Mouse (Mus musculus): ENCODE data around the gene Tigd3. TPM values are rescaled to one million over a fixed set of nuclear protein-coding genes. Genes with fewer than 3 reads are reported as not detected.

Tigd3 gene
- 13.9 and 15.5 TPM in 2 replicates for polyA plus RNA-seq (2012; rRNA removed)

GRCm38 (mm10) chr19:5894002-5894678 is at the start of gene Tigd3:
Gene Tigd3, minus strand, starts transcription at chr19:5894149.

GRCm38 (mm10) chr19:5924713-5925093 is 30.8 kb upstream of the Tigd3 start, which contains the start of gene Cdc42ep2:
Gene Cdc42ep2, minus strand, starts transcription at chr19:5924816.

GRCm38 (mm10) chr19:5913007-5913719 is 19.2 kb upstream of the Tigd3 start, which contains the start of gene Dpf2:
Gene Dpf2, minus strand, starts transcription at chr19:5913010.

GRCm38 (mm10) chr19:5877618-5878361 is 16.2 kb downstream of the Tigd3 start, which contains the start of gene Slc25a45:
Gene Slc25a45, plus strand, starts transcription at chr19:5877808.

GRCm38 (mm10) chr19:5874969-5875480 is 18.9 kb downstream of the Tigd3 start, which contains the start of gene Frmd8:
Gene Frmd8, minus strand, starts transcription at chr19:5875274.

Other genes with a start within 250 kb of the Tigd3 start
- 25.8 and 34.4 TPM in 2 replicates for gene Sipa1, start 230.4 kb downstream of the Tigd3 start, polyA plus RNA-seq (2012; rRNA removed)
- 20.8 and 24.0 TPM in 2 replicates for gene Map3k11, start 205.4 kb downstream of the Tigd3 start, polyA plus RNA-seq (2012; rRNA removed)
- 80.3 and 94.9 TPM in 2 replicates for gene Pcnx3, start 205.2 kb downstream of the Tigd3 start, polyA plus RNA-seq (2012; rRNA removed)
- 0.05 and 0.21 TPM in 2 replicates for gene Kcnk7, start 189.8 kb downstream of the Tigd3 start, polyA plus RNA-seq (2012; rRNA removed)
- 25.1 and 28.3 TPM in 2 replicates for gene Ehbp1l1, start 167.8 kb downstream of the Tigd3 start, polyA plus RNA-seq (2012; rRNA removed)
- 241 and 283 TPM in 2 replicates for gene Fam89b, start 164.5 kb downstream of the Tigd3 start, polyA plus RNA-seq (2012; rRNA removed)
- 64.1 and 102 TPM in 2 replicates for gene Ltbp3, start 153.2 kb downstream of the Tigd3 start, polyA plus RNA-seq (2012; rRNA removed)
- 121 and 140 TPM in 2 replicates for gene Scyl1, start 122.7 kb downstream of the Tigd3 start, polyA plus RNA-seq (2012; rRNA removed)
- 16.1 and 16.6 TPM in 2 replicates for gene Frmd8, start 18.9 kb downstream of the Tigd3 start, polyA plus RNA-seq (2012; rRNA removed)
- 3.5 and 4.1 TPM in 2 replicates for gene Slc25a45, start 16.3 kb downstream of the Tigd3 start, polyA plus RNA-seq (2012; rRNA removed)
- 193 and 198 TPM in 2 replicates for gene Dpf2, start 18.9 kb upstream of the Tigd3 start, polyA plus RNA-seq (2012; rRNA removed)
- 9.7 and 12.1 TPM in 2 replicates for gene Cdc42ep2, start 30.7 kb upstream of the Tigd3 start, polyA plus RNA-seq (2012; rRNA removed)
- 50.1 and 52.4 TPM in 2 replicates for gene Pola2, start 70.1 kb upstream of the Tigd3 start, polyA plus RNA-seq (2012; rRNA removed)
- gene Slc22a20, start 92.0 kb upstream of the Tigd3 start, polyA plus RNA-seq (2012; rRNA removed), result not detected in 2 replicates
- gene Capn1, start 121.7 kb upstream of the Tigd3 start, polyA plus RNA-seq (2012; rRNA removed), result 5.1 and 9.9 TPM in 2 replicates
- gene Syvn1, start 152.4 kb upstream of the Tigd3 start, polyA plus RNA-seq (2012; rRNA removed), result 28.2 and 37.9 TPM in 2 replicates
- 52.3 and 53.8 TPM in 2 replicates for gene Mrpl49, start 163.6 kb upstream of the Tigd3 start, polyA plus RNA-seq (2012; rRNA removed)
- gene Fau, start 163.7 kb upstream of the Tigd3 start, polyA plus RNA-seq (2012; rRNA removed), result 1,336 and 1,386 TPM in 2 replicates
- gene Znhit2, start 167.0 kb upstream of the Tigd3 start, polyA plus RNA-seq (2012; rRNA removed), result 31.1 and 33.9 TPM in 2 replicates
- gene Tm7sf2, start 174.2 kb upstream of the Tigd3 start, polyA plus RNA-seq (2012; rRNA removed), result 79.3 and 81.1 TPM in 2 replicates
- 101 and 102 TPM in 2 replicates for gene Vps51, start 183.1 kb upstream of the Tigd3 start, polyA plus RNA-seq (2012; rRNA removed)
- not detected in 2 replicates for gene Tmem262, start 185.9 kb upstream of the Tigd3 start, polyA plus RNA-seq (2012; rRNA removed)
- gene Gm28374, start 188.1 kb upstream of the Tigd3 start, polyA plus RNA-seq (2012; rRNA removed), result 2.3 and 2.7 TPM in 2 replicates
- 99.9 and 111 TPM in 2 replicates for gene Zfpl1, start 190.8 kb upstream of the Tigd3 start, polyA plus RNA-seq (2012; rRNA removed)
- 13.7 and 19.6 TPM in 2 replicates for gene Cdca5, start 190.8 kb upstream of the Tigd3 start, polyA plus RNA-seq (2012; rRNA removed)
- 0.29 and 0.48 TPM in 2 replicates for gene AC131692.1, start 200.3 kb upstream of the Tigd3 start, polyA plus RNA-seq (2012; rRNA removed)
- gene Naaladl1, start 211.6 kb upstream of the Tigd3 start, polyA plus RNA-seq (2012; rRNA removed), result 1.8 and 1.9 TPM in 2 replicates
- gene Sac3d1, start 224.5 kb upstream of the Tigd3 start, polyA plus RNA-seq (2012; rRNA removed), result 45.8 and 47.4 TPM in 2 replicates
- gene Snx15, start 234.2 kb upstream of the Tigd3 start, polyA plus RNA-seq (2012; rRNA removed), result 47.2 and 51.4 TPM in 2 replicates
- 0.34 and 0.48 TPM in 2 replicates for gene Batf2, start 246.8 kb upstream of the Tigd3 start, polyA plus RNA-seq (2012; rRNA removed)
- 99.8 and 109 TPM in 2 replicates for gene Arl2, start 247.4 kb upstream of the Tigd3 start, polyA plus RNA-seq (2012; rRNA removed)